Mouse (Mus musculus): ENCODE data around the gene Tdgf1. TPM values are rescaled to one million over a fixed set of nuclear protein-coding genes. Genes with fewer than 3 reads are reported as not detected.
A peak's percentile ranks its signal among the peaks of the same experiment; 100 is the strongest.

Tdgf1 gene
- total RNA-seq, 2 experiments from 2014 or later = not detected

GRCm38 (mm10) chr9:110914631-110915236 lies 31.2 kb downstream of the Tdgf1 start:
- no peak for DNase-seq (ENCODE audit: low spot score in 2 of 2)

DNA sequence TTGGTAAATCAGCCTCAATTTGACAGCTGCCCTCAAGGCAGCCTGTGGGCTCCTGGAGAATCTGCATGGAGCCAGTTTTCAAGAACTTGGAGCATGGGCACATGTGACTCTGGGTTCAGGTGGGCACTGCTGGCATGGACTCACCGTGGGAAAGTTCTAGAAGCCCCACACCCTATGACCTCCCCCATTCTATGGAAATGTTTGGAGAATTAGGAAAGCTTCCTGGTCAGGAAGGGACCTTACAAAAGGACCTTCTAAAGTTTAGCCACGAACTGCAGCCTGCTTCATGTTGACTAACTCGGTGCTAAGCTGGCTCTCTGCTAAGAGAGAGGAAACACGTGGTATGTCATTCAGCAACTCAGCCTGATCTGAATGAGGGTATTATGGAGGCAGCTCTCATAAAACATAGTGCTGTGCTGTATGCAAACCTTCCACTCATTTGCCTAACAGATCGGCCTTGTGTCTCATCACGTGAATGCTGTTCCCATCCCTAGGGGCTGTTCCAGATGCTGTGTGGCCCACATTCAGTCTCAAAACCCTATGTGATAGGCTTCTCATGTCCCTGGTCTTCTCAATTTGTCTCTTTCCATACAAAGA lies 36.5 kb downstream of the Tdgf1 start:
- DNase-seq (ENCODE audit: low spot score in 2 of 2) = peak in 1 of 2 experiments; percentile 3

DNA sequence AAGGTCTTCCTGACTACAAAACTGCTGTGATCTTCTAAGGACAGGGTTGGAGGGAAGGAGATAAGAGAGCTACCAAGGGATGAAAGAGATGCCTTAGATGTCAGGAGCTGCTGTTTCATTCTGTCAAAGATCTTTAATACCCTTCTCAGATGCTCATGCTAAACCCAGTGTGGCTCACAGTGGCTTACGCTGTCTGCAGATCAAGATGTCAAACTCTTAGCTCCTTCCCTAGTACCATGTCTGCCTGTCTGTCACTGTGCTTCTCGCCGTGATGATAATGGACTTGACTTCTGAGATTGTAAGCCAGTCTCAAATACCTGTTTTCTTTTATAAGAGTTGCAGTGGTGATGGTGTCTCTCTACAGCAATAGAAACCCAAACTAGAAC lies 37.3 kb downstream of the Tdgf1 start:
- no peak for DNase-seq (ENCODE audit: low spot score in 2 of 2)

DNA sequence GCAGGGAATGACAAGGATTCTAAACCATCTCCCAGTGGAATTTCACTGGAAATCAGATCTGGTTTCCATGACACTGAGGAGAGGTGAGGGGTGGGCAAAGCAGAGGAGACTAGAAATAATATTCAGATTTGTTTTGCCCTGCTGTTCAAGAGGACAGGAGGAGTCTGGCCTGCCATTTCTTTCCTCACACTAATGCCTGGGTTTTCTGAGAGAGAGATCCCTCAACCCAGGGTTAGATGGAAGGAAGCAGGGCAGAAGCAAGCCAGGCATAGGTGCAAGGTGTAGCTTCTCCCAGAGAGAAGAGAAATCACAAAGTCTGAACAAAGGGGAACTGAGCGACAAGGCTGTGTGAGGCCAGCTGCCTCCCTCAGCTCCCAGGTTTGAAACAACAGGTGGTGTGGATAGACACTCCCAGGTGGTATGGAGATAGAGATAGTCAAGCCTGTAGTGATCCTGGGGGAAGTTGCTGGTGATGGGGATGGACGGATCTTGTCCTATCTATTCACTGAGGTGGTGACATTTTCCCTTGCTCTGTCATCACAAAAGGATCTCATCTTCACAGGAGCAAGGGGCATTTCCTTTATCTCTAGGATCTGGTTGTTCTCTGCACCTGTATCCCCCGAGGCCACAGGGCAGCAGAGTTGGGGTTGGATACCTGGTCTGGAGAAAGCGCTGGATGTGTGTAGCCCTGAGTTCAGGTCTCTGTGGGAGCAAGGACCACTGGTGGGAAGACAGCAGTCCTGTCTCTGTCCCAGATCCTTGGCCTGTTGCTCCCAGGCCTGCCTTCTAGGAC lies 37.9 kb downstream of the Tdgf1 start:
- peak in 1 of 2 experiments; percentile 4 for DNase-seq (ENCODE audit: low spot score in 2 of 2)

DNA sequence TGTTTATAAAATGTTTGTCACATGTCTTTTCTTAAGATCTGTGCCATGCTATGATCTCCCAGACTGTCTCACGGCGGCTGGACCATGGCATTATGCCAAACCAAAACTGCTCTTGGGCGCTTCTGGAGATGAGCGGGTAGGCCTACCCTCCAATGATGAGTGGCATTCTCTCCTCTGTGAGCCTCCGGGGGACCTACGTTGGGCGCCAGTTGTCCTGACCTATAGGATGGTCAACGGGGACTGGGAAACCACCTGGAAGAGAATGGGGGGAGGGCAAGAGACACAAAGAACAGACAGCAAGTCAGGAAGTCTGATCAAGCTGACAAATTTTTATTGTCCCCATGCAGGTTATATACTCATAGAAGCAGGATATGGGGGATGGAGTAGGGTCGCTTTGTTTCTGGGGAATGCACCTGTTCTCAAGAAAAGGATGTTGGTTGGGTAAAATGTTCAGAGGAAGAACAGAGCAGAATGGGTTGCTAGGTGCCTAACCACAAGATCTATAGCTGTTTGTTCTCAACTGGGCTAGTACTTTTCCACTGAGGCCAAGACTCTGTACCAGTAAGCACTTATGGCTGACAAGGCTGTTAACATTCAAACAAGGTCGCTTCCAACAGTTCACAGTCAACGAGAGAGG lies 38.6 kb downstream of the Tdgf1 start:
- no peak for DNase-seq (ENCODE audit: low spot score in 2 of 2)

GRCm38 (mm10) chr9:110902271-110902670 lies 43.7 kb downstream of the Tdgf1 start:
- no peak for DNase-seq (ENCODE audit: low spot score in 2 of 2)

DNA sequence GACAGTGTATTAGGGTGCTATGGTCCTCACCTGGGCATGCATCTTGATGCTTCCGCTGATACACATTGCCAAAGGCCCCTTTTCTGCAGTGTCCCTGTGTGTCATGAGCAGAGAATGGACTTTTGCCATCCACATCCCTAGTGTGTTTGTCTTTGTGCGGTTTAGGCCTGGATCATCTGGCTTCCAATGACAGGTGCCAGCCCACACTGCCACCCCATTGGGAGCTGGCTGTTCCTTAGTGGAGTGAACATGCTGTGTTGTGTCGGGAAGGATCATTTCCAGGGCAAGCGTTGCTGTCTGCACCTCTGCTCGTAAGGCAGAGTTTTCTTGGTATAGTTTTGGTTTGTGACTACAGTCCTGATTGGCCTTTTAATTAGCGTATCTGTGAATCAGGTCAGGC lies 44.8 kb downstream of the Tdgf1 start:
- no peak for DNase-seq (ENCODE audit: low spot score in 2 of 2)

DNA sequence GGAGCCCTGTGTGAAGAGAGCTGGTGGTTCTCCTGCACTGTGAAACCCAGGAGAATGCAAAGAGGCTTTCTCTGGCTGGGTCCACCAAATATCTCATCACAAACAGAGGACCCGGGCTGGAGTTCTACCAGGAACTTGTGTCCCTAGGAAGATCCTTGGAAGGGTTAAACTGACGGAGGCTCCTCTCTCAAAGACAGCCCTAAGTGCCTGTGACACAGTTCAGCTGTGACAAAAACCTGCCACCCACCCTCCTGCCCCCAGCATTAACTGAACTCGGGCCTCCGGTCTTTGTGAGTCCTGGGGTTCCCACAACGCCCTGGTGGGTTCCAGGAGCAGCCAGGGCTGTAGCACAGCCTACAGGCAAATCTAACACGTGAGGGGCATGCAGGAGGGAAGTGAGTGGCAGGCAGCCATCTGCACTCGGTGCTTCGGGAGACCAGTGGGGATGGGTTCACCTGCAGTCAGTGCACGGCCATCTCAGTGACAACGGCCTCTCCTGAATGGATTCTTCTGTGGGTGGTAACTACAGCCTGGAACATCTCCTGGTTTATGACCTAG lies 46.4 kb downstream of the Tdgf1 start:
- DNase-seq (ENCODE audit: low spot score in 2 of 2) = no peak

GRCm38 (mm10) chr9:110896595-110896994 lies 49.4 kb downstream of the Tdgf1 start:
- no peak for DNase-seq (ENCODE audit: low spot score in 2 of 2)

GRCm38 (mm10) chr9:110895994-110896393 lies 50.0 kb downstream of the Tdgf1 start:
- DNase-seq (ENCODE audit: low spot score in 2 of 2) = no peak

- no peak for DNase-seq (ENCODE audit: low spot score in 2 of 2)
Measured at GRCm38 (mm10) chr9:110895507-110895906, 50.5 kb downstream of the Tdgf1 start.

DNA sequence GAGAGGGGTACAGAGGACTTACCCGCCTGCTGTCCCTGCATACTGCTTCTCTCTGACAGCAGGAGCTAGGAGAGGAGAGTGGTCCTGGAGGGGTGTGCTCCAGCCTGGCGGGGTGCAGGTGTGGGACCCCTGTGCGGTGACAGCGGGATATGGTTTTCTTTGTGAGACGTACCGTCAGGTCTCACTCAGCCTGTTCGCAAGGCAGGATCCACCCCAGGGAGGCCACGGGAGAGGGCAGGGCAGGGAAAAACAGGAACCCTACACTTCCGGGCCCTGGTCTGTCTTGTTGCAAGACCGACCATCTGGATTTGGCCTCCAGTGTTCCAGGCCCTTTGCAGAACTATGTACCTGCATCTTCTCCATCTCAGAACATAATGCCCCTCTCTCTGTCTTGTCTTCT lies 52.5 kb downstream of the Tdgf1 start:
- no peak for DNase-seq (ENCODE audit: low spot score in 2 of 2)

DNA sequence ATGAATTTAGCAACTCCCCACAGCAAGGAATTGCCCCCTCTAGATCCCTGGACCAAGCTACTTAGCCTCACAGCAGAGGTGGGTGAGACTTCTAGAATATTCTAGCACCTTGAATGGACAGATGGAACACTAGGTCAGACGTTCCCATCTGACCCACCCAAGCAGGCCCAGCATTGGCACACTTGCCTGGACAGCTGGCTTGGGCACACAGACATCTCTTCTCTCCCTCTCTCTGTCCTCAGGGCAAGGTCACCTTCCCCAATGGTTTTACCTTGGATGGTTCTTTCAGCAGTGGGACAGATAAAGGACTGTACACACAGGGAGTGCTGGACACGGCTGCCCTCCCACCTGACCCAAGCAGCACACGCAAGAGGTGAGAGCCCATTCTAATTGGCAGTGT lies 53.4 kb downstream of the Tdgf1 start:
- no peak for DNase-seq (ENCODE audit: low spot score in 2 of 2)

DNA sequence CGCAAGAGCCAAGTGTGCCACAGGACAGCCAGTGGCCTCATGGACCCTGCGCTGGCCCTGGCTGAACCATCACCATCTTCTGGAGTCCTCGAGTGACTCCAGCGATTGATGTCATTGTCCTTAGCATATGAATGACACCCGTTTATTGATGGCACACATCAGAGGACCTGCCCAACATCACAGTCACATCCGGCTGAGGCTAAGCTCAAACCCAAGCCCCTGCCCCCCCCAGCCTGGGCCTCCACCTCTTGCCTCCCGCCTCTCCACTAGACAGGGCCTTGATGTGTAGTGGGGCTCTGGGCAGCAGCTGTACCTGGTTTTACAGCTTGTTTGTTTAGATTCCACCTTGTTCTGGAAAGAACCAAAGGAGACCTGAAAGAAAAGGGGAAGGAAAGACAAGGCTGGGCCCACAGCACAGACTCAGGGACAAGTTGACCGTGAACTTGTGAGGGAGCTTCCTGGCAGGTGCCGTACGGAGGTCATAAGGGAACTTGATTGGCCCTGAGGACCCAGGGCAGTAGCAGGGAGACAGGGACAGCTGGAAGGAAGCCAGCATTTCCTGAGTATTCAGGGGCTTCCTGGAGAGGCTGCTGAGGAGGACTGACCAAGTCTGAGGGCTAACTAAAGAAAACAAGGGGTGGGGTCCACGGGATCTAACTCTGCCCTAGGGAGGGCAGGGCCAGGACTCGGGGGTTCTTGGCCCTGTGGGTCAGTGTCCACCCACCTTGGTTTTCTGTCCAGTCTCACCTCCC lies 54.7 kb downstream of the Tdgf1 start:
- no peak for DNase-seq (ENCODE audit: low spot score in 2 of 2)

DNA sequence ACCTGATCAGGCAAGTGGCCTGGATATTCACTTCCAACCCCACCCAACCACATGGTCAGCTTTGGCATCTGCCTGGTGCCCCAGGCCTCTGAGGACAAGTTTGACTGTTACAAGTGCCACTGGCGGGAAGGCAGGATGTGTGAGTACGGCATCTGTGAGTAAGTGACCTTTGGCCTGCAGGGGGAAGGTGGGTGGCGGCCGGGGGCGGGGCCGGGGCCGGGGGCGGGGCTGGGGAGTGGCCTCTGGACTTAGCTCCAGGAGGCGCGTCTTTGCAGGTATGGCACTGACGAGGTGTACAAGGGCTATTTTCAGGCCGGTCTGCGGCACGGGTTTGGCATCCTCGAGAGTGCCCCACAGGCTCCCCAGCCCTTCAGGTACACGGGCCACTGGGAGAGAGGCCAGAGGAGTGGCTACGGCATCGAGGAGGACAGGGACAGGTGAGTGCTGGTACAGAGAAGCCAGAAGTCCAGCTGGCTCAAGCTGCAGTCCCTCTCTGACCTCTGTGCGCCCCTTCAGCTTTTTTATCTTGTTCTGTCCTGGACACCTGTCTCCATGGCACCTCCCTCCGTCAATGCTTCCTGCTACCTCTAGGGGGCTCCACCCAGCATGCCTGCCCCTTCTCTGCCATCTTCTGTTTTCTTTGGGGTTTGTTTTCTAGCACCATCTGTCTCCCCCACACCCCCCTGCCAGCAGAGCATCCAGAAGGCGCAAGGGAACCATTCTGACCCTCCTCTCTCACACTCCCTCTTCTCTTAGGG lies 55.8 kb downstream of the Tdgf1 start:
- no peak for DNase-seq (ENCODE audit: low spot score in 2 of 2)

Small RNAs within 50 kb of the gene (microRNA-seq; reads per million reads assigned to microRNA genes)
- not detected for gene Gm24269

Other genes with a start within 250 kb of the Tdgf1 start
- 100 to 1,000 TPM; 322 to 324 TPM for gene Myl3, start 204.3 kb downstream of the Tdgf1 start, total RNA-seq (2021)
- gene Pth1r, start 199.0 kb downstream of the Tdgf1 start, total RNA-seq (2021) = 10 to 100 TPM; 11.8 to 13.4 TPM
- gene Prss42, start 148.0 kb downstream of the Tdgf1 start, total RNA-seq (2021) = not detected
- not detected for gene Prss44, start 132.2 kb downstream of the Tdgf1 start, total RNA-seq (2021)
- not detected for gene Prss43, start 119.5 kb downstream of the Tdgf1 start, total RNA-seq (2021)
- not detected for gene Prss45, start 111.6 kb downstream of the Tdgf1 start, total RNA-seq (2021)
- gene Prss46, start 101.7 kb downstream of the Tdgf1 start, total RNA-seq (2021) = not detected
- gene Prss50, start 88.2 kb downstream of the Tdgf1 start, total RNA-seq (2021) = not detected
- 1 to 10 TPM; 5.8 to 6.6 TPM for gene Als2cl, start 66.3 kb downstream of the Tdgf1 start, total RNA-seq (2021)
- under 1 TPM; 0.47 to 0.60 TPM for gene Tmie, start 66.0 kb downstream of the Tdgf1 start, total RNA-seq (2021)
- 1 to 10 TPM; 1.8 to 2.5 TPM for gene Fam240a, start 29.3 kb downstream of the Tdgf1 start, total RNA-seq (2021)
- gene Lrrc2, start 5.4 kb upstream of the Tdgf1 start, total RNA-seq (2021) = 10 to 100 TPM in 1 of 2 experiments, 1 to 10 TPM in 1; 8.8 to 13.3 TPM
- 1 to 10 TPM in 1 of 2 experiments, under 1 TPM in 1; 0.93 to 1.1 TPM for gene Rtp3, start 44.4 kb upstream of the Tdgf1 start, total RNA-seq (2021)
- gene Ltf, start 73.1 kb upstream of the Tdgf1 start, total RNA-seq (2021) = 1 to 10 TPM; 1.2 to 3.6 TPM
- gene Ccrl2, start 111.4 kb upstream of the Tdgf1 start, total RNA-seq (2021) = 1 to 10 TPM; 1.4 to 1.8 TPM
- gene Lrrfip2, start 171.4 kb upstream of the Tdgf1 start, total RNA-seq (2021) = 10 to 100 TPM; 77.3 to 93.3 TPM

Data from gastrocnemius, postnatal 4 days (tissue).